Mouse (Mus musculus): ENCODE data around the gene Olfr1018.

Gene Olfr1018

GRCm38 (mm10) chr2:85818179-85818578 is at the start of gene Olfr1018:
Gene Olfr1018 (plus strand): TSS chr2:85818479.
- no peak for DNase-seq

GRCm38 (mm10) chr2:85772413-85772812 is 45.9 kb upstream of the Olfr1018 start, which contains the start of gene Olfr1014:
Gene Olfr1014 (plus strand): TSS chr2:85772713.
- no peak for DNase-seq

- no peak for DNase-seq
Observed at GRCm38 (mm10) chr2:85781717-85782116, 36.6 kb upstream of the Olfr1018 start, which contains the start of gene Olfr1015. Gene Olfr1015 (plus strand): TSS chr2:85782017.

GRCm38 (mm10) chr2:85792331-85792730 is 25.9 kb upstream of the Olfr1018 start:
- DNase-seq, result no peak

DNA sequence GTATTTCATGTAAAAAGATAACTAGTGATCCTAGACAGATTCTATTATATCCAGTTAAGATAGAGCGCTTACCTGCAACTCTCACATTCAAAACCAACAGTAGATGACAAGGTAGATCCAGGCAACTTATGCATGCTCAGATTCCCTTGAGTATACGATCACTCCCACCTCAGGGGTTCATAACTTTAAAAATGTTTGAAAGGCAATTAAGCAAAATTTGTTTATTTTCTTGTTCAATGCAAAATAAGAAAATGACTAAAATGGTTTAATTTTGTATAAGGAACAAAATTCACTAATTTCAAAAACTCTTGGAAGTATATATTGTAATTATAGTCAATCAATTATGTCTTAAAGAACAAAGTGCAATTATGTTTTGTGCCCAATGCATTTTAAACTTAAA is 15.8 kb upstream of the Olfr1018 start, which contains the start of gene Olfr1016:
Gene Olfr1016, minus strand, starts transcription at position 101 of the 400 bp plus-strand sequence.
- no peak for DNase-seq

- no peak for DNase-seq
Observed at GRCm38 (mm10) chr2:85804501-85804900, 13.8 kb upstream of the Olfr1018 start.

DNA sequence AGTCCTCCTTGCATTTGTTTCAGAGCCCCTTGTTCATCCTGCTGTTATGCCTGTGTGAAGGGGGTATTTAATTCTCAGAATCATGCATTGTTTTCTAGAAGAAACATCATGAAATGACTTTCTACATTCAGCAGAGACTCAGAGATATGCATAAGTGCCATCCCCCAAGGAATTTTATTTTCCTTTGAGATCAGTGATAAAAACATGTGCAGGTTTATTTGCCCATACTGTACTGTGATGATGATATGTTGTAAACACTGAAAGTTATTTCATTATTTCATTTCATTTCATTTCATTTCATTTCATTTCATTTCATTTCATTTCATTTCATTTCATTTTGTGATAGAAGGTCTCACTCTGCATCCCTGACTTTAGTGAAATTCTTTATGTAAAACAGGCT is 27.1 kb downstream of the Olfr1018 start, which contains the start of gene Olfr1019:
Gene Olfr1019, minus strand, starts transcription at position 101 of the 400 bp plus-strand sequence.
- no peak for DNase-seq

DNA sequence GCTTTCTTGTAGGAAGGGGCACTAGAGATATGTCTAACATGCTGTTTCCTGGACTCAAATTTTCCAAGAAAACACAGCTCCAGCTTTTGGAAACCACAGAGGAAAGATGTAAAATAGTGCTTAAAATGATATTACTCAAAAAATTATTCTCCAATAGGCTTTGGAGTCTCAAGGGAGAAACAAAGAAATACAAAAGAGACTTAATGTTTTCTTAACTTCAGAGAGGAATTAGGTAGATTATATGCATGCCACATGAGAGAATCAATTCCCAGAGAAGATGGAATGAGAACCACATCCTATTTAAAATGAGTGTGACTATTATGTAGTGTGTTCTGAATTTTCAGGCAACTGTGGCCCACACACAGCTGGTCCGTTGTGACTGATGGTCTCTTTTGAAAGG is 28.5 kb downstream of the Olfr1018 start, which contains the start of gene Olfr1020:
Gene Olfr1020, plus strand, starts transcription at position 301 of the 400 bp plus-strand sequence.
- DNase-seq, result no peak

DNA sequence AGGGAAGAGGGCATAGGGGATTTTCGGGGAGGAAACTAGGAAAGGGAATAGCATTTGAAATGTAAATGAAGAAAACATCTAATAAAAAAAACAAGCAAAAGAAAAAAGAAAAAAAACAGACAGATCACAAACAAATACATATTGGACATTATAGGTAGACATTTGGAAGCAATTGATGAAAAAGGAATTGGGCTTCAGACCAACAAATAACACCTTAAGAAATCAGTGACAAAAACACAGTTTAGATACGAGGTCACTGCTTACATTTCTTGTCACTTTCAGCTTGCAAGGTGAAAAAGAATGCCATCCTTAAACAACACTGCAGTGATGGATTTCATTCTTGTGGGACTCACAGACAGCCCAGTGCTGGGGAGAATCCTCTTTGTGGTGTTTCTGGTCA is 50.0 kb downstream of the Olfr1018 start, which contains the start of gene Olfr1022:
Gene Olfr1022, plus strand, starts transcription at position 301 of the 400 bp plus-strand sequence.
- DNase-seq, result no peak
